Mouse (Mus musculus) ES-E14 (cell line): ENCODE results near the gene Gkn2.

ENCODE experiments used
- CHD2 ChIP-seq: IDR thresholded peaks from 2 replicates; pipeline ENCODE4 v1.6.1; 2014; ENCODE audit warnings: mild to moderate bottlenecking, low read depth, low read length, inconsistent platforms
- HCFC1 ChIP-seq: IDR thresholded peaks from 2 replicates; pipeline ENCODE4 v1.6.1; 2012; ENCODE audit warnings: low read length, inconsistent platforms, borderline replicate concordance; ENCODE audit not compliant: insufficient read depth
- ZC3H11A ChIP-seq: IDR thresholded peaks from 2 replicates; pipeline ENCODE4 v1.6.1; 2012; ENCODE audit warnings: low read depth, mild to moderate bottlenecking, inconsistent platforms, low read length, borderline replicate concordance

GRCm38 (mm10) chr6:87350829-87351228, 22.3 kb upstream of the Gkn2 start, which contains the start of gene Gkn1:
- TF ChIP-seq ZC3H11A: no peak
- TF ChIP-seq HCFC1: no peak
- TF ChIP-seq CHD2: no peak
